Mouse (Mus musculus): ENCODE results near the gene Efcab12.
A peak's percentile ranks its signal among the peaks of the same experiment; 100 is the strongest.
"Not testable (repeated sequence)": the region's sequence is repeated elsewhere in the genome, so short reads cannot be mapped to it uniquely, and the experiment has no call there.

The Efcab12 gene

DNA sequence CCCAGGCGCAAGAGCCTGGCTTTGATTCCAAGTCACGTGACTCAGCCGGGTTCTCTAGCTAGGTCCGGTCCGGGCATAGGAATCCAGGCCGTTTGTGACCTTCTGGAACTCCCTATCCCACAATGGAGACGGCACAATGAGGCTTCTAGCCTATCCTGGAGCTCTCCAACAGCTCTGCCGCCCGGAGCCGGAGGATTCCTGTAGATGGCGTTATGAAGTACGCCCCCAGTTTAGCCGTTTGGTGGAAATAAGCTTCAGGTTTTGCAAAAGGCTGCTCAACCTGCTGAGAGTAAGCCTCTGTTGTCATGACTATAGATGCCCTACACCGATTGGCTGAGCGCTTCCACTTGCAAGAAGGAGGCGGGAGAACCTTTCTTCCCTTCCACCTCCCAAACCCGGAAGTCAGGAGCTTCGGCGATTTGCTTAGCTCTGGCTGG, at the start of gene Efcab12:
Gene Efcab12, minus strand, starts transcription at position 252 of the 437 bp plus-strand sequence.
- DNase-seq (ENCODE audit: low read depth, low spot score): peak; percentile 82

GRCm38 (mm10) chr6:115886894-115887293, 48.7 kb upstream of the Efcab12 start:
- peak; percentile 5 for DNase-seq (ENCODE audit: low read depth, low spot score)

- DNase-seq (ENCODE audit: low read depth, low spot score): no peak
Measured at GRCm38 (mm10) chr6:115884018-115884417, 45.8 kb upstream of the Efcab12 start.

DNA sequence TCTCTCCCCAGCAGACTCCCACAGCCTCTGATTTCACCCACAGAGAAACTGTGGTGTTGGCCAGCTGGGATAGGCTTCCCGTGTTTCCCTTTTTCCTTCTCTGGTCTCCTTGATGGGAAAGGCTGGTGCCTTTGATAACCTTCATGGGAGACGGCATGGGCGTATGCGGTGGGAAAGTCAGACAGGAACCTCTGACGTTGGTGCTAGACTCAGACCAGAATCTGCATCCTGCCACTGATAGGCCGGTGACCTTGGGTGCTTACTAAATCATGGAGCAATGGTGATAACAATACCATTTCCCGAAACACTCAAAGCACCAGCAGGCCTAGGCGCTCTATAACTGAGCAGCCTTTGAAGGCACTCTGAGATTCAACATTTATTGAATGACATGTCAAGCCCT, 42.5 kb upstream of the Efcab12 start:
- DNase-seq (ENCODE audit: low read depth, low spot score): no peak

GRCm38 (mm10) chr6:115879736-115880135, 41.5 kb upstream of the Efcab12 start:
- DNase-seq (ENCODE audit: low read depth, low spot score): no peak

GRCm38 (mm10) chr6:115878694-115879093, 40.5 kb upstream of the Efcab12 start:
- no peak for DNase-seq (ENCODE audit: low read depth, low spot score)

DNA sequence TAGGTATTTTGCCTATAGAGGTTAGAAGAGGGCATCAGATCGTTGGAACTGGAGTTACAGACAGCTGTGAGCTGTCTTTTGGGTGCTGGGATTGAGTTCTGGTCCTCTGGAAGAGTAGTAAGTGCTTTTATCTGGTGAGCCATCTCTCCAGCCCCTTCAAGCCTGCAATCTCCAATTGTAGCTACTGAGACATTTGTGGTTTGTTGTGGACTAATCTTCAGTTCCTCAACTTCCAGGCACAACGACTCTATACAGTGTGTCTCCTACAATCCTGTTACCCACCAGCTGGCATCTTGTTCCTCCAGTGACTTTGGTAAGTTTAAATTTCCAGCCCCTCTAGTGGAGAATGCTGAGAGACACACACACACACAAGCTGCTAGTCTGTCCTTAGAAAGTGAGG, 39.0 kb upstream of the Efcab12 start:
- no peak for DNase-seq (ENCODE audit: low read depth, low spot score)

- not testable (repeated sequence) for DNase-seq (ENCODE audit: low read depth, low spot score)
Measured at GRCm38 (mm10) chr6:115871318-115871717, 33.1 kb upstream of the Efcab12 start.

- not testable (repeated sequence) for DNase-seq (ENCODE audit: low read depth, low spot score)
Measured at GRCm38 (mm10) chr6:115867157-115867556, 28.9 kb upstream of the Efcab12 start.

DNA sequence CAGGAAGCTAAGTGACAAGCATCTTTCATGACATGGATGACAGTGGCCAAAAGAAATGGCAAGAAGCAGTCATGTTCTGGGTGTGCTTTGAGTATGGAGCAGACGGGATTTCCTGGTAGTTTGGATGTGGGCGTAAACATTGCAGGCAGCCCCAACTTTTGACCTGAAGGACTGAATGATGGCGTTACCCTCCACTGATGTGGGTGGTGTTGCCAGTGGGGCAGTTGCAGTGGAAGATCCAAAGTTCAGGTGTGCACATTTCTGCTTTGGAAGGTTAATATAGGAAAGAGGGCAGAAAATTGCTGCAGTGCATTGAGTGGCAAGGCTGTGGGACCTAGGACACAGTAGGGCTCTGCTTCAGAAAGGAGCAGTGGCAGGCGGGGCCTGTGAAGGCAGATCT, 27.0 kb upstream of the Efcab12 start:
- DNase-seq (ENCODE audit: low read depth, low spot score): no peak

- DNase-seq (ENCODE audit: low read depth, low spot score): no peak
Measured at GRCm38 (mm10) chr6:115863340-115863841, 25.2 kb upstream of the Efcab12 start.

- no peak for DNase-seq (ENCODE audit: low read depth, low spot score)
Measured at GRCm38 (mm10) chr6:115860027-115860556, 21.9 kb upstream of the Efcab12 start.

GRCm38 (mm10) chr6:115859258-115859657, 21.0 kb upstream of the Efcab12 start:
- no peak for DNase-seq (ENCODE audit: low read depth, low spot score)

- DNase-seq (ENCODE audit: low read depth, low spot score): no peak
Measured at GRCm38 (mm10) chr6:115856361-115856745, 18.1 kb upstream of the Efcab12 start.

DNA sequence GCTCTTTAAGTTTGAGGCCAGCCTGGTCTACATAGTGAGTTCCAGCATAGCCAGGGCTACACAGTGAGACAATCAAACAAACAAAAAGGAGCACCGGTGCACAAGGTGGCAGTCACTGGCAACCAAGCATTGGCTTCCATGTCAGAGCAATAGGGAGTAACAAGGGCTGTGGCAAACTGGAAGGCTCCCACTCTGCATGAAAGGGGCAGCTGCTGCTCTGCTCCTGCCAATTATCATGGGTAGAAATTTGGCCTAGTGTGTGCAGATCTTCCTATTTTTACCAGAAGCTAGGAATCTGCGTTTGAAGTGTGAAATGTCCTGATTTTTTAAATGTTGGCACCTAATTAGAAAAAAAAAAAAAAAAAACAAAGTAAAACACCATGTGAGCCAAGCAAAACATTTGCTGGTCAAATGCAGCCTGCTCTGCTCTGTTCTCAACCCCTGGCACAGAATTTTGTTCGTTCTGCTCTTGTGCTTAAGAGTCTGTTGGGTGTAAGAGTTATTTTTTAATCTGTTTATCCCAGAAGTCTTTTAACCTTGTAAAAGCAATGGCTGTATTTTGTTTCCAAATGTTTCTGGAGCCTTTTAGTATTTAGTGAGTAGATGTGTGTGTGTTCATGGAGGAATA, 17.6 kb upstream of the Efcab12 start:
- DNase-seq (ENCODE audit: low read depth, low spot score): no peak

DNA sequence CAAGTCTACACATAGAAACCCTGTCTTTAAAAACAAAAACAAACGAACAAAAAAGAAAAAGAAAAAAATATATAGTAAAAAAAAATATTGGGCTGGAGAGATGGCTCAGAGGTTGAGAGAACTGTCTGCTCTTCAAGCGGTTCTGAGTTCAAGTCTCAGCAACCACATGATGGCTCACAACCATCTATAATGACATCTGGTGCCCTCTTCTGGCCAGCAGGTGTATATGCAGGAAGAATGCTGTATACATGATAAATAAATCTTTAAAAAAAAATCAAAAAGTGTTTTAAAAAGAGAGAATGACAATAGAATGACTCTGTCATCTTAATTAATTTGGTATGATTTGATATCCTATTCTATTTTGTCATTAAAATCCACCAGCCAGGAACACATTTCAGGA, 16.2 kb upstream of the Efcab12 start:
- DNase-seq (ENCODE audit: low read depth, low spot score): peak; percentile 72

DNA sequence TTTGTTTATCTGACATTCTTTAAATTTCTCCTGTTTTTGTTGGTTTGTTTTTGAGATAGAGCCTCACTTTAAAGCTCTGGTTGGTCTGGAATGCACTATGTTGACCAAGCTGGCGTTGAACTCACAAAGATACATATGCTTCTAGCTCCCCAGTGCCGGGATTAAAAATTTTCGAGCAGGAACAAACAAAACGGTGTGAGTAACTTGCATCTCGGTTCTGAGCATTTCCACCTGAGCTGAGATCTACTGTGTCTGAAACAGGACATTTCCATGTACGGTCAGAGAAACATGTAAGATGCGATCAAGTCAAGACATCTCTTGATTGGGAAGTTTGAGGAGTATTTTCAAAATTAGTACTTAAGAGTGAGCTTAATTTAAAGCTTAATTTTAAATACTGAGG, 15.8 kb upstream of the Efcab12 start:
- no peak for DNase-seq (ENCODE audit: low read depth, low spot score)

DNA sequence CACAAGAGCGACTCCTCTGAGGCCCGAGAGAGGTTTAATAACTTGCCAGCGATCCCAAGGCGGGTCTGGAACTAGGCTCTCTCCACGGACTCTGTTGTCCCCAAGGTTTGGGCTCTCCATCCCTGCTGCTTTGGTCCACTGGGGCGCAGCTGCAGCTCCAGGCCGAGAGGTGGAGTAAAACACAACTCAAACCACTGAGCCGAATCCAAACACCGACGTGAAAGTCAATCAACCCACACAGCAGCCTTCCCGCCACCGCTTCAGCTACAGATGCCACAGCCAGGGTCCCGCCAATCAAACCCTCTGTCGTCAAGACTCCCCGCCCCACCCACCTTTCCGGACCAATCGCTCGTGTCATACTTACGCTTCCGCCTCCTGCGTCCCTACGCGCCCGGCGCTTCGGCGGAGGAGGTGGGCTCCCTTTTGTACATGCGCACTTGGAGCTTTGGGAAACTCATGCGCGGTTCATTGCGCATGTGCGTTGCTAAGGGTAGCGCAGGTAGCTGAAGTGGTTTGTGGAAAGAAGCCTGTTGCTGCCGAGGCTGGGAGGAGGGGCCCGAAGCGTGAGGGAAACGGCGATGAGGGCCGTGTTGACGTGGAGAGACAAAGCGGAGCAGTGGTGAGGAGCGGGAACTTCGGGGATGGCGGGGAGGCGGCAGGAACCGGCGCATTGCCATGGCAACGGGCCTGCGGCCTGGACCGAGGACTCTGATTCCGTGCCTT, 15.0 kb upstream of the Efcab12 start, which contains the start of the genes Mbd4 and Ift122:
Gene Mbd4, minus strand, starts transcription at position 281 of the 723 bp plus-strand sequence.
Gene Ift122, plus strand, starts transcription at position 380 of the 723 bp plus-strand sequence.
- DNase-seq (ENCODE audit: low read depth, low spot score): peak; percentile 99

GRCm38 (mm10) chr6:115852446-115853090, 14.4 kb upstream of the Efcab12 start:
- DNase-seq (ENCODE audit: low read depth, low spot score): no peak

DNA sequence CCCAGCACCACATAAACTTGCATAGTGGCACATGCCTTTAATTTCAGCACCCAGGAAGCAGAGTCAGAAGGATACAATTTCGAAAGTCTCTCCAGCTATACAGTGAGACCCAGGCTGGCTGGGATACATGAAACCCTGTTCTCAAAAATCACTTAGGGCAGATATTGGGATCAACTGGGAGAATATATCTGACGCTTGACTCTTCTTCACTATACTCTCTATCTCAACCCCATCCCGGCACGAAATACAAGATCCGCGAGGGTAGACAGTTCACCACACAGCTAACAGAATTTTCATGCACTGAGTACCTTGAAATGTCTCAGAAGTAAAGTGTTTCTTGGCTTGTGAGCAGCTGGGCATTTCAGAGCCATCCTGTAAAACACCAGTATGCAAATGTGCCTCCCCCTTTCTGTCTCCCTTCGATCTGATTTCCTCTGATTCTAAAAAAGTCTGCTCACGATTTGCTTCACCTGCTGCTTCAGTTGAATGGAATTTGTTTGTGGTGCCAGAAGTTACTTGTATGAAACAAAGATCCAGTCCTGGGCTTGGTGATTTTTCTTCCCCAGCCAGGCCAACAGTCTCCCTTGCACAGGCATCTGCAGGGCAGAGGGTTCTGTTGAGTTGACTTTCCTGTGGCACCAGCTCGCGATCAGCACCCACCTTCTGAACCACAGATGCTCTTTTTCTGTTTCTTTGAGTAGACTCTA, 10.5 kb upstream of the Efcab12 start:
- no peak for DNase-seq (ENCODE audit: low read depth, low spot score)

- DNase-seq (ENCODE audit: low read depth, low spot score): peak; percentile 81
Measured at GRCm38 (mm10) chr6:115846640-115847411, 8.6 kb upstream of the Efcab12 start.

All from CD4-positive, CD25-positive, alpha-beta regulatory T cell, adult 2 months (primary cell).